Mouse (Mus musculus) spleen, embryonic (tissue): ENCODE results near the gene Nxpe2.

Experiments
- CTCF ChIA-PET: fragments of 350-600 bp; sonication (Branson Sonifier 250); formaldehyde crosslinking; loops from one replicate; lab custom pipeline; 2022; lab: Charles Lee

Nxpe2 gene

GRCm38 (mm10) chr9:48353148-48353698 is at the start of gene Nxpe2:
Nxpe2 (minus strand) TSS chr9:48353454.
- CTCF ChIA-PET, result interaction anchor here (0.6 kb wide), 1 partner anchor 68 kb away, joined by 3 read pairs; no protein-coding TSS in a partner anchor

GRCm38 (mm10) chr9:48389983-48390382 is 36.7 kb upstream of the Nxpe2 start:
- CTCF ChIA-PET, result interaction anchor here (0.5 kb wide), 1 partner anchor 28 kb away, joined by 3 read pairs; no protein-coding TSS in a partner anchor

GRCm38 (mm10) chr9:48388451-48388850 is 35.2 kb upstream of the Nxpe2 start:
- CTCF ChIA-PET, result interaction anchor here (0.5 kb wide), 1 partner anchor 46 kb away, joined by 3 read pairs; no protein-coding TSS in a partner anchor

GRCm38 (mm10) chr9:48374357-48374756 is 21.1 kb upstream of the Nxpe2 start:
- CTCF ChIA-PET, result no interaction called here

GRCm38 (mm10) chr9:48373232-48373878 is 20.1 kb upstream of the Nxpe2 start:
- CTCF ChIA-PET, result interaction anchor here (0.6 kb wide), 1 partner anchor 18 kb away, joined by 8 read pairs; no protein-coding TSS in a partner anchor

- CTCF ChIA-PET, result no interaction called here
Measured at GRCm38 (mm10) chr9:48362743-48363142, 9.5 kb upstream of the Nxpe2 start.

- CTCF ChIA-PET, result no interaction called here
Measured at GRCm38 (mm10) chr9:48361815-48362631, 8.8 kb upstream of the Nxpe2 start.

- CTCF ChIA-PET, result no interaction called here
Measured at GRCm38 (mm10) chr9:48360826-48361225, 7.6 kb upstream of the Nxpe2 start.

- CTCF ChIA-PET, result no interaction called here
Measured at GRCm38 (mm10) chr9:48357097-48357496, 3.8 kb upstream of the Nxpe2 start.

- CTCF ChIA-PET, result interaction anchor here (0.5 kb wide), 1 partner anchor 19 kb away, joined by 8 read pairs; no protein-coding TSS in a partner anchor
Measured at GRCm38 (mm10) chr9:48354793-48355192, 1.5 kb upstream of the Nxpe2 start.

- CTCF ChIA-PET, result interaction anchor here (0.7 kb wide), 1 partner anchor 336 kb away, joined by 3 read pairs; no protein-coding TSS in a partner anchor
Measured at GRCm38 (mm10) chr9:48354122-48354521, 868 bp upstream of the Nxpe2 start.

- CTCF ChIA-PET, result no interaction called here
Measured at GRCm38 (mm10) chr9:48345866-48346265, 7.4 kb downstream of the Nxpe2 start.

GRCm38 (mm10) chr9:48345456-48345855 is 7.8 kb downstream of the Nxpe2 start:
- CTCF ChIA-PET, result no interaction called here

GRCm38 (mm10) chr9:48340708-48341380 is 12.4 kb downstream of the Nxpe2 start:
- CTCF ChIA-PET, result no interaction called here

GRCm38 (mm10) chr9:48339563-48339962 is 13.7 kb downstream of the Nxpe2 start:
- CTCF ChIA-PET, result no interaction called here

GRCm38 (mm10) chr9:48338783-48339455 is 14.3 kb downstream of the Nxpe2 start:
- CTCF ChIA-PET, result no interaction called here

- CTCF ChIA-PET, result no interaction called here
Measured at GRCm38 (mm10) chr9:48329597-48329996, 23.7 kb downstream of the Nxpe2 start.

- CTCF ChIA-PET, result no interaction called here
Measured at GRCm38 (mm10) chr9:48326338-48326737, 26.9 kb downstream of the Nxpe2 start.

GRCm38 (mm10) chr9:48315825-48316224 is 37.4 kb downstream of the Nxpe2 start:
- CTCF ChIA-PET, result no interaction called here

GRCm38 (mm10) chr9:48314194-48314593 is 39.1 kb downstream of the Nxpe2 start:
- CTCF ChIA-PET, result no interaction called here

- CTCF ChIA-PET, result no interaction called here
Measured at GRCm38 (mm10) chr9:48311241-48311640, 42.0 kb downstream of the Nxpe2 start.
